Mouse (Mus musculus): ENCODE data around the gene Spag7. TPM values are rescaled to one million over a fixed set of nuclear protein-coding genes. Genes with fewer than 3 reads are reported as not detected.
A peak's percentile ranks its signal among the peaks of the same experiment; 100 is the strongest.

Gene Spag7
- polyA plus RNA-seq, 1 experiment = 93.2 TPM

DNA sequence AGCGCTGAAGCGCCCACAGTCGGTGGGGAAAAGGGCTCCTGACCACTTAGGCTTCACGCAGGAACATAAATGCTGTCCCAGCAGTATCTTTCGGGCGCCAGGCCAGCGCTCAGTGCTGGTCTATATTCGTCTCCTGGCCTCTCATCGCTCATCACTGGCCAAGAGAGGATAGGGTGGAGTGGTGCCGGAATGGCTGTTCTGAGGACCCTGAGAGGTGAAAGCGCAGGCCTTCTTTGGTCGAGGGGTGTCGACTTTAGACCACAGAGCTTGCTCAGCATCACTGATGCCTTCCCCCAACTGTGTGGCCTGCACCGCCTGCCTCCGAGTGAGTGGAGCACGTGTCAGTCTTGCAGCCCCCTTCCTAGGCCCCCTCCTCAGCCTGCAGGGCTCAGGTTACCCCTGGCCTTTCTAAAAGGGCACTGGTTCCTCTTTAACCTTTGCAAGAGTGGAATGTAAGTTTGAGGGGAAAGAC, 12.7 kb downstream of the Spag7 start:
- DNase-seq (ENCODE audit: low spot score) = no peak

DNA sequence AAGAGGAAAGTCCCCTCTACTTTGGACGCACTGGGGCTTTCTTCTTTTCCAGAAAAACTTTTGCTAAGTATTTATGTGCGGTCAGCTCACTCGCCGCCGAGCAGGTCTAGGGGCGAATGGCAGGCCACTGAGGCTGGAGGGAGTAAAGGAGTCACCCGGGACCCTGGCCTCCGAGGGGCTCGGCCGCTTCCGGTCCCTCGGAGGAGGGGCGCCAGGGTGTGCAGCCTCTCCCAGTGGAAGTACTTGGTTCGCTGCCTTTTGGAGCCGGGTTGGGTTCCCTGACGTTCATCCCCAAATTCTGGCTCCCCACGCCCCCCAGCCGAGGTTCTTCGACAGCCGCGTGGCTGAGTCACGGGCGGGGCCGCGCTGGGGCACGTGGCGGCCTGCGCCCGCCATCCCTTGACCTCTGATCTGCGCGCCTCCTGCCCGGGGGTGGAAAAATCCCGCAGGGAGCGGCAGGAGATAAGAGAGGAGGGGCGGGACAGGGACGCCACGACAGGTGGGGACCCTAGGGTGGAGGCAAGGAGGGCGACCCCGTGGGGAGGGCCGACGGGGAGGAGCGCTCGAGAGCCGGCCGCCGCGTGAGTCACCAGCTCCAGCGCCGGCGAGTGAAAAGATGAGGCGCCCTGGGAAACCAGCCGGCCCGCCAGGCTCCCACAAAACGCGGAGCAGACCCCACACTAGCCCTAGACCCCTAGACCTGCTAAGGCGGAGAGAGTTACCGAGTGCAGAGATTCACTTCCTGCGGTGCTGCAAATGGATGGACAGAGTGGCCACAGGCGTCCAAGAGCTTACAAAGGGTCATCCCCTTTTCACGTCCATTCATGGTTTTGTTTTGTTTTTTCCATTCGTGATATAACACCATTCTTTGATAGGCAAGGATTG, 13.4 kb downstream of the Spag7 start:
- peak; percentile 79 for DNase-seq (ENCODE audit: low spot score)

DNA sequence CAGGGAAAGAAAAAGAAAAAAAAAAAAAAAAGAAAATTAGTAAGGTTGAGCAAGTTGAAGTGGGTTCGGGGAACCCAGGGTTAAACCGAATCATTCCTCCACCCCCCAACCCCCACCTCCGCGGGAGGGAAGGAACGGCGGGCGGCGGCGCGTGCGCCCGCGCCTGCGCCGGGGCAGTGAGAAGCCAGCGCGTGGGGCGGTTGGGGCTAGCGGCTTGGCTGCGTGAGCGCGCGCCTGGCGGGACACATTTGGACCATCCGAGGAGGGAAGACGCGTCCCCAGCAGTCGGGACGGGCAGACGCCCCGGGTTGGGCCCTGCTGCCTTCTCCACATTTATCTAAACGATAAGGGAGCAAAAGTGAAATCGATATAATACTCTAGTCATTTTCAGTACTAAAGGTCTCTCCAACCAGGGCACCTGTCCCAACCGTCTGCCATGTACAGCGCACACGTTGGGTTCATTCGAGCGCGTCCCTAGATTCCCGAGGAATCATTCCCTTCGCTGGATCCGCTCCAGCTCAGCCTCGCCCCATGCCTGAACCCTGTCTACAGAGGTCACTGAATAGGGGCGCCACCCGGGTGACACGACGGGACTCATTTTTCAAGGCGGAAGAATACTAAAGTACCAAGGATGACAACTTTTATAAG, 14.2 kb downstream of the Spag7 start:
- DNase-seq (ENCODE audit: low spot score) = peak; percentile 82

DNA sequence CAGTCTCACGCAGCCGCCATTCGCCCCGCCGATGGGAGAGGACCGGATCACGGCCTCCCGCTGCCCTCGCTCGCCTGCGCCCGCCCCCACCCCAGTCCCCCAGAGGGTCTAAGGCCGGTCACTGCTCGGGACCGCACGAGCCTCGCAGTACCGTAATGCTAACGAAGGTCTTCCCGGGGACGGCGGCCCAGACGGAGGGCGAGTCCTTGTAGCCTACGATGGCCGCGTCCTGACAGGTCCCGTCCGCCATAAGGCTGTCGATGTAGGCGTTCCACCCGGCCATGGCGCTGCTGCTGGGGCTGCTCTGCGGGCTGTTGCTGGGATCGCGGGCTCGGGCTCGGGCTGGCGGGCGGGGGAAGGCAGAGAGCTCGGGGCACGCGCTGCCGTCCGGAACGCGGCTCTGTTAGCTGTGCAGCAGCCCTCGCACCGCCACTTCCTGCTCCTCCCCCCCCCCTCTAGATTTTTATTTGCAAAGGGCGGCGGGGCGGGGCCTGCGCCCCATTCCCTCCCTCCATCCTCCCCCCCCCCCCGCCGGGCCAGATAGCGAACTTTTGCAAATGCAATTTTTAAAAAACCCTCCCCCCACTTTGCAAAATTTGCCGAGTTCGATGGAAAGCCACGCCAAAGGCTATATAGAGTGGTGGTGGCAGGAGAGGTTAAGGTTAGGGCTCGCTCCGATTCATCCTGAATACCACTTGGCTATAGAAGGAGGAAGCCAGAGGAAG, 14.9 kb downstream of the Spag7 start, which contains the start of gene Pfn1:
TSS of gene Pfn1 (minus strand) at position 447 of the 725 bp plus-strand sequence.
- peak; percentile 71 for DNase-seq (ENCODE audit: low spot score)

DNA sequence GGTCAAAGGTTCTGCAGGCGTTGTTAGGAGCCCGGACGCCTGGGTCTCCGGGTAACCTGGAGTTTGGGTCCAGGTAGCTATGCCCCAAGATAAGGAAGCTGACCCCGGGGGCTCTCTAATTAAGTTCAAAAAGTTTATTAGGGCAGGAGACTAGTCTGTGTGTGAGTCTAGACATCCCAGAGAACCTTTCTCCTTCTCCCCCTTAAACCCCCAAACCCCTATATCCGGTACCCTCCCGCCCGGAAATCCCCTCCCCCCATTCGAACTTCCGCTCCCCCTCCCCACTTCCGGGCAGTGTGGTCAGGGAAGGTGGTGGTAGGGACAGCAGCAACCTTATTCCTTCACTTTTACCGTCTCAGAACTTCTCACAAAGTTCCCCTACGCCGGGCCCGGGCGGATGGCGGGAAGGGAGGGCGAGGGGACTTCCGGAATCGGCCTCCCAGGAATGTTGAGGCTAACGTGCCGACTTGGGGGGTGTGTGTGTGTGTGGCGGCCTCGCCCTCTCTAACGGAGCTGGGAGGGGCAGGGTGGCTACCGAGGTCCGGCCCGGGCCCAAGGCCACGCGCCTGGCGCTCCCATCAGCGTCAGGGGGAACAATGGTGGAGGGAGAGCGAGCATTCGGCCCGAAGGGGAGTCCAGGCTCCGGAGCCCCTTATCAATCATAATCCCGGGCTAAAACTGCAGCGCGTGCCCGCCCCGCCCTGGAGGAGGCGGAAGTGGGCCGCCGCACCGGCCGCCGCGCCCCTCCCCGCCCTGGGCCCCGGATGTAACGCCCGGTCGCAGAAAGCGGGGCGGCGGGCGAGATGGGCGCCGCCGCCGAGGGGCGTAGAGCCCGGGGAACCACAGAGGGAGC, 15.6 kb downstream of the Spag7 start:
- DNase-seq (ENCODE audit: low spot score) = peak; percentile 67

DNA sequence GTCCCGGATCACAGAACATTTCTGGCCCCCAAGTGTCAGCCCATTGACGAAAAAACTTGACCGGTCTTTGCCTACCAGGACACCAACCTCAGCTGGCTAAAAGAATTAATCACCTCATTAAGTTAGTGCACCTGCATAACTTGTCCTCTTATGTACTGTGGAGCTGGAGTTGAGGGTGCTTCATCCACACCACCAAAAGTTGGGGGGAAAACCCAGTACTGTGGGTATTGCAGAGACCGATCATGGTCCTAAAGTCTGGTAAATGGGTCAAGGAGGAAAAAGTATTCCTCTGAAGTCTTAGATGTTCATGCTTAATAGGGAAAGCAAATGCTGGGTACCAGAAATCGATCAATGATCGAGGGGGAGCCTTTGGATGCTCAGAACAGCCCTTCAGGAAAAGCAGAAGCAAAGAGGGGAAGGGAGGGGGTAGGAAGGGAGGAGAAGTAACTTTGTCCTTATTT, 16.3 kb downstream of the Spag7 start:
- no peak for DNase-seq (ENCODE audit: low spot score)

DNA sequence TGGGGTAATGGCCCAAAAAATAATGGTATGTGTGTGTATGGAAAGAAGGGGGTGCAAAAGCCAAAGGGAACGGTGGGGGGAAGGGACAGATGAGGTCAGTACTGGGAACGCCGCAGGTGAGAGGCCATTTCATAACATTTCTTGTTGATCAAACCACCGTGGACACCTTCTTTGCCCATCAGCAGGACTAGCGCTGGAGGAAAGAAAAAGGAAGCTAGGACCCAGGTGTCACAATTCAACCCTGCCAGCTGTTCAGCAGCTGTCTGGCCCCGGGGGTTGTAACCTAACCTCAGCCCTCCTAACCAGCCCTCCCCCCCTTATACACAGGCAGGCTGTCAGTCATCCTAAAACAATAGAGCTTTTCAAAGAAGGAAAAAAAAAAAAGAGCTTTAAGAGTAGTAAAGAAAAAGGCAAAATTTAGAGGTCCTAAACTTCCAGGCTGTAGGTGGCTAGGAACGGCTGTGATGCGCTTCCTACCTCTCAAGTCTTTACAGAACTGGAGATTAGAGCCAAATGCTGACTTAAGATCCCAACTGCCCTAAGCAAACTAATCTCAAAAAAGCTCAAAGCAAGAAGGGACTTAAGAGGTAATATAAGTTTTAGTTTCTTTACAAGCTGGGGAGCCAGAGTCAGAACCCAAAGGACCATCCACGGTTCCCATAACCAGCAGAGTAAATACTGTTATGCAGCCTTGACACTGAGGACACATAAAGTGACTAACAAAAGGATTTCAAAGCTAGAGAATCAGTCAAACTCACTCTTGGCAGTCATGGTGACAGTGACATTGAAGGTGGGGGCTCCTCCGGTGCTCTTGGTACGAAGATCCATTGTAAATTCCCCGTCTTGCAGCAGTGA, 17.0 kb downstream of the Spag7 start:
- no peak for DNase-seq (ENCODE audit: low spot score)

DNA sequence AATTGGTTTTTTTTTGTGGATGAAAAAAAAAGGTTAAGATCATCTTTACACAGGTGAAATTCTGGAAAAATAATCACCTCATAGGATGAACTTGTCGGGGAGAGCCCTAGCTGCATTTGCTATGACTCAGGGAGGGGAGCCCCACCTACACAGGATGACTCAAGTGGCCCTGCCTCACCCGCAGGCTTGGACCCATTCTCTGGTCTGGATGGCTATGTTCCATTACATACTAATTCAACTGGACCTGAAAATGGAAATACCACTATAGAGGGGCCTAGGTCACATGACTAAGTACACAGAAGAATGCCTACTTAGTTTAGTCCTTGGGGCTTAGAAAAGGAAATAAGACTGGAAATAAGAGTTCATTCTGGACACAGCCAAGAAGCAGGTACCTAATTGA, 17.8 kb downstream of the Spag7 start:
- DNase-seq (ENCODE audit: low spot score) = no peak

DNA sequence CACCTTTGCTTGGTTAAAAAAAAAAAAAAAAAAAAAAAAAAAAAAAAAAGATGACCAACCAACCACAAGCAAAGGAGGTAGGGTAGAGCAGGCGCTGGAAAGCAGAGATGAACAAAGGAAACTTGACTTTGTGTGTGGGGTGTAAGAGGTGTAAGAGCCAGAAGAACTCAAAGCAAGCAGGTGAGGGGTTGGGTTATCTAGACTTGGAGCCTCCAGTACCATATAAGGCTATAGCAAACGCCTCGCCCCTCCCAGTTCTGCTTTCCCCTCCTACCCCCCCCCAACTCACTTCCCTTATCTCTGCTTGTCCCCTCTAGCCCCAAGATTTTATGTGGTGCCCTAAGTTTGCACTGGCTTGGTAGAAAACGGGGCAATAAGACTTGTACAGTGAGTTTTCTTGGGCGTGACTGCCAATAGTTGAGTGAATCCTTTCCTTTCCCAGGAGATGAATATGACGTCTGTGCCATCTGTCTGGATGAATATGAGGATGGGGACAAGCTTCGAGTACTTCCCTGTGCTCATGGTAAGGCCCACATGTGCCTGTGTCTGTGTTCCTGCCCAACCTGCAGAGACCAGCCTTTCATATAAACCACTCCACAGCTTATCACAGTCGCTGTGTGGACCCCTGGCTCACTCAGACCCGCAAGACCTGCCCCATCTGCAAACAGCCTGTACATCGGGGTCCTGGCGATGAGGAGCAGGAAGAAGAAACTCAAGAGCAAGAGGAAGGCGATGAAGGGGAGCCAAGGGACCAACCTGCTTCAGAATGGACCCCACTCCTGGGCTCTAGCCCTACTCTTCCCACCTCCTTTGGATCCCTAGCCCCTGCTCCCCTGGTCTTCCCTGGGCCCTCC, 18.7 kb downstream of the Spag7 start:
- no peak for DNase-seq (ENCODE audit: low spot score)

DNA sequence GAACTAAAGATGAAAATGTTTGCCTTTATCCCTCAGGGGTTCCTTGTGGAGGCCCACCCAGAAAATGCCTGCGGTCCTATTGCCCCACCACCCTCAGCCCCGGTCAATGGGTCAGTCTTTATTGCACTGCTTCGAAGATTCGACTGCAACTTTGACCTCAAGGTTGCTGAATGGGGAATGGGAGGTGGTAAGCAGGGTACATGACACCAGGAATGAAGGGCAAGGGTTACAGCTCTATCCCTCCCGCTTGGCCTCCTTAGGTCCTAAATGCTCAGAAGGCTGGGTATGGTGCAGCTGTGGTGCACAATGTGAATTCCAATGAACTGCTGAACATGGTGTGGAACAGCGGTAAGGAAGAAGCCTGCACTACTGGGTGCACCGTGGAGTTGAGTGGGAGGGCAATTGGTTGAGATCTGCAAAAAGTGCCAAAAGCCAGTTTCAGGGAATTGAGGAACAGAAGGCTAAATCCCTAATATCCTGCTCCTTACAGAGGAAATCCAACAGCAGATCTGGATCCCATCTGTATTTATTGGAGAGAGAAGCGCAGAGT, 20.0 kb downstream of the Spag7 start:
- DNase-seq (ENCODE audit: low spot score) = no peak

DNA sequence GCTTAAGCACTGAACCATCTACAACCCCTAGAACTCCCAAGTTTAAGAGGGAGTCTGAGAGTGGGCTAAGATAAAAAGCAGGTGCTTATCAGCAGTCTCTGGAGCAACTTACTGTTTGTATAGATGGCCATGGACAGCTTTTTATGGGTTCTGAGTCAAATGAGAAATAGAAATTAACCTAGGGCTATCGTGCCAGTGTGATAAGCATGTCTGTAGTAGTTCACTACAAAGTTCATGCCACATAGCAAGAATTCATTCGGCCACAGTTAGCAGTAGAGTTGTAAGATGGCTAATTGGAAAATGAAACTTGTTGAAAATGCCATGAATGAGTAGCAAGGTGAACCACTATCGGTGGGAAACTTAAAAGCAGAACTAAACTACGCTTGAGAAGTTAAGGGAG, 20.7 kb downstream of the Spag7 start:
- DNase-seq (ENCODE audit: low spot score) = no peak

DNA sequence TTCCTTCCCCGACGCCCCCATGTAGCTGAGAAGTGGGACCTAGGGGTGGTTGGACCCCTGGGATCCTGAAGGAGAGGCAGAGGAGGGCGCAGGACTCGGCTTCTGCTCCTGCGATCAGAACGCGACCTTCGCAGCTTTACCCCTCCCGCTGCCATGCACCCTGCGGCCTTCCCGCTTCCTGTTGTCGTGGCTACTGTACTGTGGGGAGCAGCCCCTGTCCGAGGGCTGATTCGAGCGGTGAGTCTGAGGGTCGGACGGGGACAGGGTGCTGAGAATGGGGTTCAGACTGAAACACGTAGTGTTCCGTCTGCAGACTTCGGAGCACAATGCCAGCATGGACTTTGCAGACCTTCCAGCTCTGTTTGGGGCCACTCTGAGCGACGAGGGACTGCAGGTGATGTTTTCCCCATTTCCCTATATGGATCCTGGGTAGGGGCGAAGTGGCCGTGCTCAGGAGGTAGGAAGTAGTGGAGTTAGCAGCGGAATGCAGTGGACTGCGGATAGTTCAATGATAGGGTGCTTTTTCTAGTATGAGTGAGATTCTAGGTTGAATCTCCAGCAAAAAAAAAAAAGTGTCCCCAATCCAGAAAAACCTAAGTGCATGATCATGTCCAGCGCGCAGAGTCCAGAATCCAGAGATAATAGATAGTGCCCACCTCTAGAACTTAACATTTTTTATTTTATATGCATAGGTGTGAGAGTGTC, 21.3 kb downstream of the Spag7 start:
- no peak for DNase-seq (ENCODE audit: low spot score)

DNA sequence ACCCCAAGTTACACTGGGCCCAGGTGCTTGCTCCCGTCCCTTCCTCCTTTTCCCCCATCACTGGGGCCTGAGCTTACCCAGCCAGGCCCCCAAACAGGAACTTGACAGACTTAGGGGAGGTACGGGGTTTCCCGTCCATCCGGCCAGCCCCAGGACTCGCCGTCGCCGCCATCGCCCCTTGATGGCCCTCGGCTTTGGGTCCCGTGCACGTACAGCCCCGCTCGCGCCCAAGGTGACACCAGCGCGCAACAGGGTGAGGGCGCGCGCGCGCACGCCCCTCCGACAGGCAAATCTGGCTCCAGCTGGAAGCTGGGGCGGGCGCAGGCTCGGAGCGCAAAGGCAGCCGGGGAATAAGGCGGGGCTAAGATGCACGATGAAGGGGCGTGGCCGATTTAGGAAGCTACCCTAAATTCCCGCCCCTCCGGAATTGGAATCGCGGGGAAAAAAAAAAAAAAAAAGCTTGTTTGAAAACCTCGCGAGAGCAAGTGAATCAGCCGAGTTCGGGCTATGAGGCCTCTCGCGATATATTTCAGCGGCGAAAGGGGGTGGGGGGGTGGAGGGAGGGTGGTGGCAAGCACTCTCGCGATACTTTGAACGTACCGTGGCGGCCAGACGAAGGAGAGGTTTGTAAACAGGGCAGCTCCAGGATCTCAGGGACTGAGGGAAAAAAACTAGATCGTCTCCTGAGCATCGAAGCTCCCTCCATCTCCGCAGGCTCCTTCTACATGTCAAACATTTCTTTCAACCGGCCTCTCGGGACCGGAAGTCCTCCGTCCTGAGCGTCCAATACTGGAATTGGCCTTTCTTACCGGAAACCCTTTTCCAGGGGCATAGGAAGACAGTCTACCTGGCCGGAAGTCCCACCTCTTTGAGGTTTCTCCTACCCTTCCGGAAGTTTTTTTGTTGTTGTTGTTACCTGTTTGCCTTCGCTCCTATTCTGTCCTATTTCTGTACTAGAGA, 22.2 kb downstream of the Spag7 start, which contains the start of the genes Rnf167 and Slc25a11:
TSS of gene Rnf167 (plus strand) at position 545 of the 960 bp plus-strand sequence.
TSS of gene Slc25a11 (minus strand) at position 789 of the 960 bp plus-strand sequence.
- DNase-seq (ENCODE audit: low spot score) = peak; percentile 85

DNA sequence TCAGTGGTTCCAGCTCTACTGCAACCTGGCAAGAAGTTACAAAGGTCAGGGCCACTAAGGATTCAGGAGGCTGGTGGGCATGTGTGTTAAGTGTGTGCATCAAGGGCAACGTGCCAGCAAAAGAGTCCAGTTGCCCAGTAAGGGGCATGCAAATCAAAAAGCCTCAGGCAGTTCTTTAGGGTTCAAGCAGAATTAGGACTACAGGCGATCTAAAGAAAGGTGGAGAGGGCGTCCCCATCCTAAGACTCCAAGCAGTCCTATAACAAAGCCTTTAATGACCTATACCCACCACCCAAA, 23.0 kb downstream of the Spag7 start:
- no peak for DNase-seq (ENCODE audit: low spot score)

DNA sequence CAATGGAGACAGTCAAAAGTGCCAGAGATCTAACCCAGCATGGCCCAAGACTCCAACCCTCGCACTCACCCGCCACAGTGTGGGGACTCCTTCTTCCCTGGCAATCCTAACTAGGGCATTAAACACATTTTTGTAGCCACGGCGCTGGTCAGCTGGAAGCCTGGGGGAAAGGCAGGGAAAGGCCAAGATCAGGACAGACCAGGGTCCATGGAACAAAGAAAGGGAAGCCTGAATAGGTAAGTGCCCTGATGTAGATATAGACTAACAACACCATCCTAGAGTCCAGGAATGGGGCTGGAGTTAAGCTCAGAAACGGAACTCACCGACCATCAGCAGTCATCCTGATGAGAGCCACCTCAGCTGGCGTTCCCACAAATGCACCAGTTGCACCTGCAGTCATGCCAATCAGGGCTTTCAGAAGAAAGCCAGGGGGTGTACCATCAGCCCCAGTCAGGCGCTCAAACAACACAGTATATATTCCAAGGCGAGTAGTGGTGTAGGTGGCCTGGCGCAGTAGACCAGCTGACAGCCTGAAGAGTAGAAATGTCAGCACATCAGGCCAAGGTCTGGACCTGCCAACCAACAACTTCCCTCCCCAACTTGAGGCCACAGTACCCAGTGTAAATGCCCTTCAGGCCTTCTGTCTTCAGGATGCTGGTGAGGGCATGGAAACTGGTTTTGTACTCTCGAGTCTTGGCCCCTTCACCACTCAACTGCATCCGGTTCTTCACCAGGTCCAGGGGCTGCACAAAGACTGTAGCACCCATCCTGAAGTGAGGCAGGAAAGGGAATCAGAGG, 23.6 kb downstream of the Spag7 start:
- DNase-seq (ENCODE audit: low spot score) = no peak

DNA sequence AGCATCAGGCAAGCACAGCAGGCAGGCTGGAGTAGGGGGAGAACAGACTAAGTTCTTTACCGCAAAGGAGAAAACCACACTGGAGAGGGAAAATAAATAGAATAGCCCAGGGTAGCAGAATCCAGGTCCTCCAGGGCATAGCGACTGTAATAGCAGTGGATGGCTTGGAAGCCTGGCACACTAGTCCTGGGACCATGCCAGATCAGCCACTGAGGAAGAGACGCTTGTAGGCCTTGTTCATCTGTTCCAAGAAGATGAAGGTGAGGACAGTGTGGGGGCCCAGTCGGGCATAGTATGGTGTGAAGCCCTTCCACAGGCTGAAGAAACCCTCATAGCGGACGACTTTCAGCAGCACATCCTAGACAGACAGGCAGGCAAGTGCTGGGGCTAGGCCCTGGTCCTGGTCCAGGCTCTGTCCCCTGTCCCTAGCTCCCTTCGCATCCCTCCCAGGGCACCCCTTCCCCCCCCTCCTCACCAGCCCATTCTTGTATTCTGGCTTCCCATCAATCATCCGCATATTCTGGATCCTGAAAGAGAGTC, 24.6 kb downstream of the Spag7 start:
- no peak for DNase-seq (ENCODE audit: low spot score)

Measured in urinary bladder, adult 2 months (tissue).